Mouse (Mus musculus) heart, adult 2 months (tissue): ENCODE data around the gene Lrrc46.

Experiments used
- CTCF ChIP-seq: fragments of 200-600 bp; IDR thresholded peaks from 2 replicates; pipeline ENCODE4 v1.8.1; 2022; ENCODE audit warnings: antibody characterized with exemption, mild to moderate bottlenecking, moderate library complexity
- EP300 ChIP-seq: fragments of 200-500 bp; IDR thresholded peaks from 2 replicates; pipeline ENCODE4 v1.6.1; 2011; ENCODE audit warnings: low read depth, low read length, control low read depth; ENCODE audit not compliant: insufficient read depth
- POLR2A ChIP-seq: fragments of 200-500 bp; IDR thresholded peaks from 2 replicates; pipeline ENCODE4 v1.6.1; 2011; ENCODE audit warnings: mild to moderate bottlenecking, low read depth, low read length, control low read depth; ENCODE audit not compliant: insufficient read depth

DNA sequence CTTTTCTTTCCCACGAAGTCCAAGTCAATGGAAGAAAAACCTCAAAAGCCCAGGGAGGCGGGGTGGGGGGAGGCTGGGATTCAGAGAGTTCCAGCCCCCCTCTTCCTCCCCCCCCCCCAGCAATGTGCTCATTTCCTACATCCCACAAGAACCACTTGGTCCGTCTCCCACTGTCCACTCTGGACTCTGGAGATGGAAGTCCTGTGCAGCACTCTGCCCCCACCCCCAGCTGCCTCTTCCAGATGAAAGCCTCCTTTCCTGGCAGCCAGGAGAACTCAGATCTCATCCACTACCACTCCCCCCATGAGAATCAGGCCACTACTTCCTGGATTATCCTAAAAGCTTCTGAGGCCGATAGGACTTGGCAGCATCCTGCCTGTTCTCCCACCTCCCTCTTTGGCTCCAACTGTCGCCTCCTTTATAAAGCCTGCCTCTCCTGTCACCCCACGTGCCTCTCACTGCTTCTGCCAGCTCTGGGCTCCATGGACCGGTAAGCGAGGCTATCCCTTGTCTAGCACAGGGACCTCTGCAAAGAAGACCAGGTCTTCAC lies 28.0 kb downstream of the Lrrc46 start, which contains the start of gene Sp6:
- TF ChIP-seq CTCF (no peak), EP300 (no peak), POLR2A (no peak)
